Comparison of ENCODE assay signal across 28 mouse cellular contexts in genomic region chr17:33808192-33808591, GRCm38 (mm10). TPM values are rescaled to one million over a fixed set of nuclear protein-coding genes. Genes with fewer than 3 reads are reported as not detected.
A peak's percentile ranks its signal among the peaks of the same experiment; 100 is the strongest.
DNase-seq lines count a peak whose midpoint lies in the region; ATAC-seq and TF ChIP-seq lines count a peak whose summit lies in the region.
"Had no signal": no experiment of that assay in that cellular context is flagged by ENCODE, and none has a peak within 500 bp of the region (broad histone marks: within the 10 kb centered on the region; RNA-seq: fewer than 3 reads in every experiment).

No protein-coding gene starts in this region.

- in situ Hi-C loops in ES-E14 (cut with MboI; ENCODE audit: low sequenced_read_pairs in 2 of 2, unreplicated experiment in 2 of 2), result no loop called here

- no peak for ATAC-seq in liver, embryonic 11.5 days (replicated peaks; ENCODE audit: low FRiP score)
- ATAC-seq: CD4-positive, CD25-positive, alpha-beta regulatory T cell, adult 4 months; forebrain, embryonic 14.5 days; intestine, postnatal 0 days; midbrain, embryonic 15.5 days; Patski had no signal

- peak overlapping the region; percentile 27 for H3K4me2 ChIP-seq in liver, embryonic 11.5 days
- H3K4me2 ChIP-seq: heart, embryonic 12.5 days; hindbrain, embryonic 13.5 days; midbrain, embryonic 15.5 days; neural tube, embryonic 15.5 days had no signal

- H3K9me3 ChIP-seq in liver, embryonic 11.5 days (ENCODE audit: control insufficient read depth, low read length), result no peaks in the 10 kb centered on the region
- H3K9me3 ChIP-seq in ES-E14 (ENCODE audit: control insufficient read depth, insufficient read depth, low read depth, low read length), result no peaks in the 10 kb centered on the region
- H3K9me3 ChIP-seq: G1E; heart, embryonic 12.5 days; hindbrain, embryonic 13.5 days; midbrain, embryonic 10.5 days; midbrain, embryonic 15.5 days; neural tube, embryonic 15.5 days had no signal

- peak; percentile 55 for DNase-seq in adrenal gland, postnatal 10 days
- no peak for DNase-seq in adrenal gland, adult 8-10 months
- no peak for DNase-seq in liver, embryonic 11.5 days (ENCODE audit: low spot score)
- DNase-seq in liver (no peak), ES-E14 (ENCODE audit: low read depth, low spot score) (no peak)
- no peak for DNase-seq in lung, adult 18-20 months
- DNase-seq in thymus, adult 18-20 months, result no peak
- DNase-seq: cerebellum, adult 2 months; cerebellum, postnatal 14 days; gastrocnemius, postnatal 14 days; heart, adult 18-20 months; heart, postnatal 4 days; lung, adult 2 months; lung, postnatal 14 days; right cerebral cortex, postnatal 4 days; thymus, adult 2 months; thymus, postnatal 36 days had no signal

- peaks cover 10% of the 10 kb centered on the region; the same call in 1 of the 2 replicates for H3K4me1 ChIP-seq in liver, embryonic 11.5 days (replicated peaks; ENCODE audit: control insufficient read depth, insufficient read depth, low read length)
- peaks cover 11 to 27% of the 10 kb centered on the region in 2 experiments for H3K4me1 ChIP-seq in ES-E14 (ENCODE audit: control insufficient read depth in 2 of 2, insufficient read depth in 2 of 2, low read length in 2 of 2, poor library complexity in 1 of 2)

- 28% methylated on average over 10 of the region's 10 CpGs for WGBS in liver, embryonic 11.5 days

- H3K4me3 ChIP-seq in liver, embryonic 11.5 days (ENCODE audit: low read depth, low read length), result no peak overlapping the region
- H3K4me3 ChIP-seq in ES-E14 (ENCODE audit: insufficient read depth in 1 of 2, low read depth in 1 of 2, low read length in 2 of 2, poor library complexity in 1 of 2, severe bottlenecking in 1 of 2), result peak overlapping the region; percentile 24 to 45
- H3K4me3 ChIP-seq: heart, embryonic 12.5 days; hindbrain, embryonic 13.5 days; midbrain, embryonic 10.5 days; midbrain, embryonic 15.5 days; neural tube, embryonic 15.5 days had no signal

- no peak overlapping the region for H3K9ac ChIP-seq in liver, embryonic 11.5 days (ENCODE audit: low read depth, low read length)
- peak overlapping the region; percentile 73 for H3K9ac ChIP-seq in ES-E14 (ENCODE audit: insufficient read depth, low read depth, low read length, poor library complexity, severe bottlenecking)
- H3K9ac ChIP-seq: heart, embryonic 12.5 days; hindbrain, embryonic 13.5 days; midbrain, embryonic 15.5 days; neural tube, embryonic 15.5 days had no signal

- H3K27ac ChIP-seq in liver, embryonic 11.5 days (ENCODE audit: low read depth, low read length), result no peak overlapping the region
- peak overlapping the region; percentile 22 for H3K27ac ChIP-seq in ES-E14 (ENCODE audit: insufficient read depth, low read depth, low read length, poor library complexity, severe bottlenecking)
- H3K27ac ChIP-seq: hindbrain, embryonic 13.5 days; midbrain, embryonic 10.5 days; midbrain, embryonic 15.5 days; neural tube, embryonic 15.5 days; stomach, postnatal 0 days had no signal

- no peaks in the 10 kb centered on the region for H3K36me3 ChIP-seq in liver, embryonic 11.5 days (ENCODE audit: control insufficient read depth, insufficient read depth, low read length)
- H3K36me3 ChIP-seq in ES-E14 (ENCODE audit: control insufficient read depth, insufficient read depth, low read length, poor library complexity, severe bottlenecking), result no peaks in the 10 kb centered on the region
- H3K36me3 ChIP-seq: G1E; heart, embryonic 12.5 days; hindbrain, embryonic 13.5 days; midbrain, embryonic 10.5 days; midbrain, embryonic 15.5 days; neural tube, embryonic 15.5 days had no signal

- no peaks in the 10 kb centered on the region for H3K27me3 ChIP-seq in liver, embryonic 11.5 days (replicated peaks; ENCODE audit: control insufficient read depth, insufficient read depth, low read length)
- H3K27me3 ChIP-seq: midbrain, embryonic 15.5 days; Patski had no signal

TF ChIP-seq in ES-E14, 5 proteins besides CTCF, POLR2A, EP300 and RAD21:
- no peak for TF ChIP-seq MAFK (IDR thresholded peaks at IDR 0.05; ENCODE audit: insufficient read depth, low read depth, low read length)
- no peak for TF ChIP-seq HCFC1 (IDR thresholded peaks at IDR 0.05; ENCODE audit: borderline replicate concordance, insufficient read depth, low read length)
- no peak for TF ChIP-seq ZNF384 (IDR thresholded peaks at IDR 0.05; ENCODE audit: low read depth, low read length)

RNA-seq across cellular contexts. Expression of gene Kank3, which starts 2.1 kb away (rescaled TPM):
- total RNA-seq in adrenal gland, postnatal 10 days (2021), result 100 to 1,000 TPM in 1 of 2 experiments, 10 to 100 TPM in 1; 85.3 to 108 TPM
- 100 to 1,000 TPM in 3 of 4 experiments, 10 to 100 TPM in 1; 69.8 to 130 (median 111) TPM for total RNA-seq in adrenal gland, adult 8-10 months (2022)
- polyA plus RNA-seq in liver, embryonic 11.5 days (2014; fragmentation: Nextera tagmentation; extraction: Ambion mirVana), result 21.4 and 23.4 TPM in 2 replicates
- total RNA-seq in ES-E14 (2012; rRNA removed), result 81.1 and 165 TPM in 2 replicates

RNA-seq across cellular contexts. Expression of gene Rps28, which starts 16.2 kb away (rescaled TPM):
- 1,000 to 10,000 TPM; 1,671 to 1,675 TPM for total RNA-seq in adrenal gland, postnatal 10 days (2021)
- total RNA-seq in adrenal gland, adult 8-10 months (2022), result 1,000 to 10,000 TPM; 1,538 to 1,820 (median 1,607) TPM
- polyA plus RNA-seq in liver, embryonic 11.5 days (2014; fragmentation: Nextera tagmentation; extraction: Ambion mirVana), result 1,026 and 1,173 TPM in 2 replicates
- total RNA-seq in ES-E14 (2012; rRNA removed), result 5,476 and 6,336 TPM in 2 replicates

RNA-seq across cellular contexts. Expression of gene Ndufa7, which starts 16.2 kb away (rescaled TPM):
- 100 to 1,000 TPM; 564 to 570 TPM for total RNA-seq in adrenal gland, postnatal 10 days (2021)
- total RNA-seq in adrenal gland, adult 8-10 months (2022), result 100 to 1,000 TPM; 371 to 504 (median 430) TPM
- polyA plus RNA-seq in liver, embryonic 11.5 days (2014; fragmentation: Nextera tagmentation; extraction: Ambion mirVana), result 390 and 411 TPM in 2 replicates
- total RNA-seq in ES-E14 (2012; rRNA removed), result 639 and 871 TPM in 2 replicates

RNA-seq across cellular contexts. Expression of gene Angptl4, which starts 26.6 kb away (rescaled TPM):
- total RNA-seq in adrenal gland, postnatal 10 days (2021), result 100 to 1,000 TPM; 156 to 168 TPM
- 10 to 100 TPM; 37.2 to 78.4 (median 46.3) TPM for total RNA-seq in adrenal gland, adult 8-10 months (2022)
- 28.1 and 31.9 TPM in 2 replicates for polyA plus RNA-seq in liver, embryonic 11.5 days (2014; fragmentation: Nextera tagmentation; extraction: Ambion mirVana)
- total RNA-seq in ES-E14 (2012; rRNA removed), result 30.5 and 39.3 TPM in 2 replicates
- polyA plus RNA-seq: G1E had no signal

RNA-seq across cellular contexts. Expression of gene Cd320, which starts 34.7 kb away (rescaled TPM):
- 10 to 100 TPM; 29.6 to 39.4 TPM for total RNA-seq in adrenal gland, postnatal 10 days (2021)
- 10 to 100 TPM; 29.5 to 63.3 (median 37.6) TPM for total RNA-seq in adrenal gland, adult 8-10 months (2022)
- polyA plus RNA-seq in liver, embryonic 11.5 days (2014; fragmentation: Nextera tagmentation; extraction: Ambion mirVana), result 44.1 and 49.7 TPM in 2 replicates
- total RNA-seq in ES-E14 (2012; rRNA removed), result 131 and 228 TPM in 2 replicates
